Mouse (Mus musculus) intestine, embryonic 15.5 days (tissue): ENCODE measurements around the gene Dock6. TPM values are rescaled to one million over a fixed set of nuclear protein-coding genes. Genes with fewer than 3 reads are reported as not detected.

Experiments
- polyA plus RNA-seq: library from polyadenylated mRNA; unstranded; fragments of >200 nt; fragmentation: Nextera tagmentation; extraction: Ambion mirVana; gene quantifications from 2 replicates; pipeline ENCODE4 v1.2.1, GENCODE M21; 2015

Gene Dock6
- polyA plus RNA-seq, 1 experiment from 2014 or later = 26.9 TPM

Other genes starting within 250 kb of the Dock6 start
- 67.0 and 68.6 TPM in 2 replicates for gene Smarca4, start 236.5 kb downstream of the Dock6 start, polyA plus RNA-seq
- 76.7 and 81.2 TPM in 2 replicates for gene Ldlr, start 129.2 kb downstream of the Dock6 start, polyA plus RNA-seq
- 94.2 and 107 TPM in 2 replicates for gene Spc24, start 92.3 kb downstream of the Dock6 start, polyA plus RNA-seq
- 16.3 and 16.7 TPM in 2 replicates for gene Kank2, start 53.9 kb downstream of the Dock6 start, polyA plus RNA-seq
- gene Angptl8, start 17.1 kb downstream of the Dock6 start, polyA plus RNA-seq = 8.2 and 12.0 TPM in 2 replicates
- gene Rab3d, start 65.6 kb upstream of the Dock6 start, polyA plus RNA-seq = 34.6 and 41.9 TPM in 2 replicates
- 3.1 and 4.2 TPM in 2 replicates for gene Ccdc159, start 74.8 kb upstream of the Dock6 start, polyA plus RNA-seq
- 71.7 and 81.7 TPM in 2 replicates for gene Tmem205, start 74.9 kb upstream of the Dock6 start, polyA plus RNA-seq
- 6.9 and 7.0 TPM in 2 replicates for gene Plppr2, start 84.4 kb upstream of the Dock6 start, polyA plus RNA-seq
- gene Swsap1, start 103.1 kb upstream of the Dock6 start, polyA plus RNA-seq = 5.2 and 5.7 TPM in 2 replicates
- gene Epor, start 110.9 kb upstream of the Dock6 start, polyA plus RNA-seq = 4.0 and 4.3 TPM in 2 replicates
- gene Rgl3, start 136.8 kb upstream of the Dock6 start, polyA plus RNA-seq = 1.6 and 1.7 TPM in 2 replicates
- 0.25 and 0.50 TPM in 2 replicates for gene Ccdc151, start 150.0 kb upstream of the Dock6 start, polyA plus RNA-seq
- gene Prkcsh, start 150.2 kb upstream of the Dock6 start, polyA plus RNA-seq = 105 and 122 TPM in 2 replicates
- gene Elavl3, start 199.4 kb upstream of the Dock6 start, polyA plus RNA-seq = 2.8 and 2.9 TPM in 2 replicates
- gene Gm49318, start 218.6 kb upstream of the Dock6 start, polyA plus RNA-seq = not detected in 2 replicates
- 9.7 and 10.6 TPM in 2 replicates for gene Zfp653, start 218.7 kb upstream of the Dock6 start, polyA plus RNA-seq
- 44.4 and 50.0 TPM in 2 replicates for gene Ecsit, start 232.8 kb upstream of the Dock6 start, polyA plus RNA-seq
- gene Cnn1, start 246.6 kb upstream of the Dock6 start, polyA plus RNA-seq = 281 and 303 TPM in 2 replicates